Mouse (Mus musculus): ENCODE data around the gene Irx5.

DNA sequence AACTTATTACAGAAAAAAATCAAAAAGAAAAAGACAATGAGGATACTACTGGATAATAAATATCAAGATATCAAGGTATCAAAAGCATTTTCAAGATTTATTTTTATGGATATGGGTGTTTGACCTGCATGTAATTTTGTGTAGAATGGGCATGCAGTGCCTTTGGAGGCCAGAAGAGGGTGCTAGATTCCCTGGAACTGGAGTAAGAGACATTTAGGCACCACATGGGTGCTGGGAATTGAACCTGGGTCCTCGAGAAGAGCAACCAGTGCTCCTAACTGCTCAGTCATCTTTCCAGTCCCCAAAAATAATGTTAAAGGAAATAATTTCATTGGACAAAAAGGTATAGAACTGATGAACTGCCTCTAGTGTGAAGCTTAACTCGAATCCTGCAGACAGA, 30.2 kb upstream of the Irx5 start:
- no peak for TF ChIP-seq HCFC1 (IDR thresholded peaks at IDR 0.05; ENCODE audit: borderline replicate concordance, insufficient read depth, low read length)
- TF ChIP-seq ZNF384 (IDR thresholded peaks at IDR 0.05; ENCODE audit: low read depth, low read length), result no peak
- no peak for TF ChIP-seq ZC3H11A (IDR thresholded peaks at IDR 0.05; ENCODE audit: borderline replicate concordance, low read depth, low read length)
- no peak for TF ChIP-seq CHD2 (IDR thresholded peaks at IDR 0.05; ENCODE audit: low read depth, low read length)
